Mouse (Mus musculus) hindbrain, embryonic 10.5 days (tissue): ENCODE measurements around the gene Neto2. TPM values are rescaled to one million over a fixed set of nuclear protein-coding genes. Genes with fewer than 3 reads are reported as not detected.

ENCODE experiments used
- DNase-seq: peaks from one replicate; pipeline ENCODE4 v3.0.0-alpha.2; 2017; ENCODE audit warnings: low spot score
- H3K27ac ChIP-seq: fragments of 300-500 bp; sonication (generic); 2 replicates; pipeline ENCODE4 v1.5.1; 2016; ENCODE audit warnings: mild to moderate bottlenecking, moderate library complexity
- H3K27me3 ChIP-seq: fragments of 300-500 bp; sonication (generic); 2 replicates; pipeline ENCODE4 v1.6.1; 2016; ENCODE audit warnings: mild to moderate bottlenecking; ENCODE audit not compliant: poor library complexity, insufficient read depth, severe bottlenecking
- H3K36me3 ChIP-seq: fragments of 300-500 bp; sonication (generic); 2 replicates; pipeline ENCODE4 v1.6.1; 2016; ENCODE audit warnings: mild to moderate bottlenecking, moderate library complexity
- H3K4me1 ChIP-seq: fragments of 300-500 bp; sonication (generic); replicated peaks from 2 replicates; pipeline ENCODE4 v1.6.1; 2016; ENCODE audit warnings: mild to moderate bottlenecking
- H3K4me3 ChIP-seq: fragments of 300-500 bp; sonication (generic); 2 replicates; pipeline ENCODE4 v1.5.1; 2016; ENCODE audit warnings: mild to moderate bottlenecking, moderate library complexity
- H3K9me3 ChIP-seq: fragments of 300-500 bp; sonication (generic); 2 replicates; pipeline ENCODE4 v1.6.1; 2016; ENCODE audit warnings: mild to moderate bottlenecking, moderate library complexity
- WGBS: fragments of 180-500 bp; shearing (Covaris S2); methylation state at CpG from one replicate; pipeline ENCODE4 v1.1.7; 2016; 5-methylcytosine and 5-hydroxymethylcytosine counted together
- polyA plus RNA-seq: library from polyadenylated mRNA; unstranded; fragments of >200 nt; fragmentation: Nextera tagmentation; extraction: Ambion mirVana; gene quantifications from 2 replicates; pipeline ENCODE4 v1.2.1, GENCODE M21; 2016

Gene Neto2
- polyA plus RNA-seq: 17.9 and 18.3 TPM in 2 replicates

DNA sequence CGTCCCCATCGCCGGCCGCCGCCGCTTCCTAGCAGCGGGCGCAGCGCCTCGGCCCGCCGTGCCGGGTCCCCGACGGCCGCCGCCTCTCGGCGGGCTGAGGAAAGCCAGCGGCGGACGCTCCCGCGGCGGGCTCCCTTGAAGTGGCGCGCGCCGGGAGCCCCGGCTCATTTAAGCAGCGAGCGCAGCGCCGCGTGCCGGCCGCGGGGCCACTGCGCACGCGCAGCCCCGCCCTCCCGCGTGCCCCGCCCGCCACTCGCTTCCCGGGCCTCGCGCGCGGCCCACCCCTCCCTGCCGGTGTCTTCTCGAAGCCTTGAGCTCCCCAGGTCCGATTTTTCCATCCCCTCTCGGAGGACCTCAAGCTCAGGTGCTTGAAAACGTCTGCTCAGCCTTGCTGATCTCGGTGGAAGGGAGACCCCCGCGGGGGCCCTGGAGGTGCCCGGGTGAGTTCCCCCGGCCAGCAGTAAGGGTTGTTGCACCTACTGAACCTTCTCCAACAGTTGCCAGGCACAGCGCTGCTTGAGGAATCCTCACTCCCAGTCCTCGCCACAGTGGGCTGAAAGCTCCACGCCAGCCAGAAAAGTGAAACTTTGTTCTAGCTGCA is at the start of gene Neto2:
Gene Neto2, minus strand, starts transcription at position 174 of the 601 bp plus-strand sequence.
- 5% methylated on average over 65 of the region's 65 CpGs for WGBS
- Histone ChIP-seq H3K27ac (peak within 1 kb of the TSS; percentile 98), H3K36me3 (no peaks in the 10 kb centered on the region), H3K4me1 (peaks cover 15% of the 10 kb centered on the region; the same call in 1 of the 2 replicates), H3K9me3 (no peaks in the 10 kb centered on the region), H3K27me3 (peaks cover 28% of the 10 kb centered on the region), H3K4me3 (peak within 1 kb of the TSS; percentile 74)
- peak; percentile 78 for DNase-seq

DNA sequence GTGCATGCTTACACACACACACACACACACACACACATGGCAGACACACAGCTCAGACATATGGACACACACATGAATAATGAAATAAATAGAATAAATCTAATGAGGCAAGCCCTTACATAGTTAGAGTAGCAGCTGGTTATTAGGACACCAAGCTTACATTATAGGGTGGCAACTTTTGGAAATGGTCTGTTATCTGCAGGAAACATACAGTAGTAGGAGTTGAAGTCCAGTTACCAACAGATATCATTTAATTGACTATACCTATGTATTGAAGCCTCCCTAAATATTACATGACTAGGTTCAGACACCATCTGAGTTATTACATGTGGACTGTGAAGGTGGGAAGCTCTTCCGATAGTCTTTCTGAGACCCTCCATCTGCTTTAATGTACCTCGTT is 44.3 kb upstream of the Neto2 start:
- no peaks in the 10 kb centered on the region for H3K4me1 ChIP-seq
- no peaks in the 10 kb centered on the region for H3K27me3 ChIP-seq
- WGBS: 93% methylated on average over 2 of the region's 2 CpGs
- H3K4me3 ChIP-seq: no peak overlapping the region
- H3K9me3 ChIP-seq: no peaks in the 10 kb centered on the region
- no peak overlapping the region for H3K27ac ChIP-seq
- no peak for DNase-seq
- peaks cover 14% of the 10 kb centered on the region for H3K36me3 ChIP-seq

DNA sequence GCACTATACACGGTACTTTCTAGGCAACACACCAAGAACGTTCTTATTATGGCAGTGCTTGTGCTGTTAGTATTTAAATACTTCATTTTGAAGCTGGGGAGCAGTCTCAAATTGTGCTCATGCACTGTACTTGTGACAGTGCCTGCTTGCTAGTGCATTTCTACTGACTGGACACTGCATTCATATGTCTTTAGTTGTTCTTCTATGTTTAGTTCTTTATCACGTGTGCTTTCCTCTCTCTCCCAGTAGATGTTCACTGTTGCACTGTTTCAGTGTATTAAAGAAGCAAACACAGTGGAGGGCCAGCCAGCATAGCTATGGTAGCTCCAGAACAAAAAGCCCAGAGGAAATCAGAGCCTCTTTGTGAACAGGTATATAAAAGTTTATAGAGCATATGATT is 29.8 kb upstream of the Neto2 start:
- Histone ChIP-seq H3K27ac (no peak overlapping the region), H3K9me3 (no peaks in the 10 kb centered on the region), H3K27me3 (no peaks in the 10 kb centered on the region), H3K4me1 (no peaks in the 10 kb centered on the region), H3K36me3 (peaks cover 37% of the 10 kb centered on the region), H3K4me3 (no peak overlapping the region)
- WGBS: 91% methylated on average over 3 of the region's 3 CpGs
- no peak for DNase-seq

DNA sequence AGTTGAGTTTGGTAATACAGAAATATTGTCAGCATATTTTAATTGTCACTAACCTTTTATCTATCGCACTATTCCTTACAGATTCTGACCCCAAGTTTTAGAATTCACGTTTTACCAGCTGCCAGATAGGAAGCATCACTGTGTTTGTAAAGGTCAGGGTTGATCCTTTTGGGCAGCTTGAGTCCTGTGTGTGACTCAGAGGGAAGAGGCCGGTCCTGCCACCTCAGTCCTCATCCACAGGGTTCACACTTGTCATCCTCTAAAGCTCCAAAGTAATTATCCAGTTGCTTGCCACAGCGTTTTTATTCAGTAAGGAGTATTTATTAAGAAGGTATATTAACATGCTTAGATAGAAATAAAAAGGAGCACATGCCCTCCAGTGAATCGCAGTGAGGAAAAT is 16.5 kb upstream of the Neto2 start:
- no peaks in the 10 kb centered on the region for H3K27me3 ChIP-seq
- no peaks in the 10 kb centered on the region for H3K4me1 ChIP-seq
- peaks cover 22% of the 10 kb centered on the region for H3K36me3 ChIP-seq
- DNase-seq: no peak
- no peaks in the 10 kb centered on the region for H3K9me3 ChIP-seq
- 92% methylated on average over 5 of the region's 5 CpGs for WGBS
- no peak overlapping the region for H3K27ac ChIP-seq
- no peak overlapping the region for H3K4me3 ChIP-seq

GRCm38 (mm10) chr8:85716696-85717095 is 16.0 kb upstream of the Neto2 start:
- WGBS: 91% methylated on average over 4 of the region's 4 CpGs
- Histone ChIP-seq H3K4me3 (no peak overlapping the region), H3K27me3 (no peaks in the 10 kb centered on the region), H3K27ac (no peak overlapping the region), H3K4me1 (no peaks in the 10 kb centered on the region), H3K9me3 (no peaks in the 10 kb centered on the region), H3K36me3 (peaks cover 19% of the 10 kb centered on the region)
- DNase-seq: no peak

DNA sequence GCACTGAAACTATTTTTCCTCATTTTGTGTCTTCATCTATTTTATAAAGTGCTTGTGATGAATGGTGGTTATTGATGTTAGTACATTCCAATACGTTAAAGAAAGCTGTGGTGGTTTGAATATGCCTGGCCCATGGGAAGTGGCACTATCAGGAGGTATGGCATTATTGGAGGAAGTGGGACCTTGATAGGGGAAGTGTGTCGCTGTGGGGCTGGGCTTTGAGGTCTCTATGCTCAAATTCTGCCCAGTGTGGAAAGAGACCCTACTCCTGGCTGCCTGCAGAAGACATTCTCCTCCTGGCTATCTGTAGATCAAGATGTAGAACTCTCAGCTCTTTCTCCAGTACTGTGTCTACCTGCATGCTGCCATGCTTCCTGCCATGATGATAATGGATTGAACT is 6.3 kb upstream of the Neto2 start:
- Histone ChIP-seq H3K9me3 (no peaks in the 10 kb centered on the region), H3K27ac (no peak overlapping the region), H3K36me3 (no peaks in the 10 kb centered on the region), H3K27me3 (peaks cover 17% of the 10 kb centered on the region), H3K4me3 (no peak overlapping the region), H3K4me1 (no peaks in the 10 kb centered on the region)
- DNase-seq: no peak
- WGBS: 81% methylated on average over 2 of the region's 2 CpGs

DNA sequence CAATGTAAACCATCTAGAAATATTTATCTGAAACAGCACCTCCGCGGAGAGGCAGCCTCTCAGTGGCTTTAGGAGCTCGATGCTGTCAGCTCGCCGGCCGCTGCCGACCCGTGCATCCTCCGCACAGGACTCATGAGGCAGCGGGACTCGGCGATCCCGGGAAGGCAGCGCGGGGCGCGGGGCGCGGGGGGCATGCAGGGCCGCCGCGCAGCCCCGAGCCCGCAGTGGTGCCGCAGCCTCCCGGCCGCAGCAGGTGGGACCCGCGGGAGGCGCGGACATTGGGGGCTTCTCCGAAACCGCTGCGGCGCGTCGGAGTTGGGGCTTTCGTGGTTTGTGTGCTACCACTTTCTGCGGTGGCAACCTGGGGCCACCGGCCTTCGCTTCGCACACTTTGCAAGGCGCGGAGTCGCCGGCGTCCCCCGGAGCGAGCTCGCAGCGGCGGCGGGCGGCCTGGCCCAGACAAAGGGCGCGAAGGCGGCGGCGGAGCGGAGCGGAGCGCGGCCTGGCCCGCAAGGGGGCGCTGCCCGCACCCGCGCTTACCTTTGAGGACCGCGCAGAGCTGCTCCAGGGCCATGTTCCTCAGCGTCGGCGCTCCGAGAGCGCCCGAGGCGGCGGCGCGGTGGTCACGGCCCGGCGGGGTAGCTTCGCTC is 498 bp downstream of the Neto2 start:
- 0 out of 2 replicates have a peak, but pooled peaks cover under 1% of the 10 kb centered on the region for H3K36me3 ChIP-seq
- DNase-seq: peak; percentile 86
- peak overlapping the region; percentile 98 for H3K27ac ChIP-seq
- H3K9me3 ChIP-seq: no peaks in the 10 kb centered on the region
- H3K4me1 ChIP-seq: peaks cover 15% of the 10 kb centered on the region; the same call in 1 of the 2 replicates
- peaks cover 28% of the 10 kb centered on the region for H3K27me3 ChIP-seq
- H3K4me3 ChIP-seq: peak overlapping the region; percentile 74
- under 1% methylated on average over 79 of the region's 84 CpGs for WGBS

DNA sequence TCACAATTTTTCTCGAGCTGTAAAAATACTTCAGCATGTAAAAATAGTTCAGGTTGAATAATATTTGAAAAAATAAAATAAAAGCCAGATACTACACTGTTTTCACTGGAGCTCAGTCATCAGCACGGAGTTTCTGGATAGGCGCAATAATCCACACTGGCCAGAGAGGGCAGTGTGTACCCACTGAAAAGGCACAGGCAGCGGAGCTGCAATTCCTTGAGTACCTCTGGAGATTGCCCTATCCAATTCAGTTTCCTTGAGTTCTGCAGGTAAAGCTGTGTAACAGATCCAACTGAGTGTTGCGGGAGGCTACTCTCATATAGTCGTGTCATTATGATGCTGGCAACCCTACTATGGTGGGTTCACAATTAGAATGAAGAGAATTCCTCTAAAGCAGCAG is 1.7 kb downstream of the Neto2 start:
- no peaks in the 10 kb centered on the region for H3K9me3 ChIP-seq
- WGBS: under 1% methylated on average over 6 of the region's 6 CpGs

GRCm38 (mm10) chr8:85665146-85665545 is 35.6 kb downstream of the Neto2 start:
- Histone ChIP-seq H3K27ac (no peak overlapping the region), H3K36me3 (peaks cover 35% of the 10 kb centered on the region), H3K4me3 (no peak overlapping the region), H3K9me3 (no peaks in the 10 kb centered on the region), H3K27me3 (no peaks in the 10 kb centered on the region), H3K4me1 (no peaks in the 10 kb centered on the region)
- no peak for DNase-seq

More for the DNA sequence above, 1.7 kb downstream of the Neto2 start:
- Histone ChIP-seq H3K36me3 (0 out of 2 replicates have a peak, but pooled peaks cover 6% of the 10 kb centered on the region), H3K27ac (no peak overlapping the region), H3K4me3 (peak overlapping the region; percentile 74), H3K27me3 (peaks cover 25% of the 10 kb centered on the region), H3K4me1 (peaks cover 15% of the 10 kb centered on the region; the same call in 1 of the 2 replicates)
- peak; percentile 75 for DNase-seq

- Histone ChIP-seq H3K4me1 (no peaks in the 10 kb centered on the region), H3K27me3 (no peaks in the 10 kb centered on the region), H3K27ac (no peak overlapping the region), H3K36me3 (peaks cover 18% of the 10 kb centered on the region), H3K9me3 (no peaks in the 10 kb centered on the region), H3K4me3 (no peak overlapping the region)
- 61% methylated on average over 5 of the region's 5 CpGs for WGBS
- peak; percentile 19 for DNase-seq
Measured at GRCm38 (mm10) chr8:85661995-85662394, 38.7 kb downstream of the Neto2 start.

DNA sequence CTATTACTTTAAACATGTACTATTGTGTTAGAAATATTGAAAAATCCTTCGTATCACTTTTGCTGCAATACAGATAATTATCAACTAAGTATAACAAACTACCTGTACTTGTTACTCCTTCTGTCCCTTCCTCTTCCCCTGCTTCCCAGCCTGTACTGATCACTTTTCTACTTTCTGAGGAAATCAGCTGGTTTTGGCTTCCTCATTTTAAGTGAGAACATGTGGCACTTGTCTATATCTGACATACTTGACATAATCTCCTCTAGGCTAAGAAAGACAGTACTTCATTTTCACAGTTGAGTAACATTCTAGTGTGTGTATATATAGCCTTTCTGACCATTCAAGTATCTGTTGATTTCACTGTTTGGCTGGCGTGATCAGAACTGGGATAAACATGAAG is 49.5 kb downstream of the Neto2 start:
- 96% methylated on average over 2 of the region's 2 CpGs for WGBS
- Histone ChIP-seq H3K4me3 (no peak overlapping the region), H3K36me3 (peaks cover 40% of the 10 kb centered on the region), H3K27ac (no peak overlapping the region), H3K27me3 (no peaks in the 10 kb centered on the region), H3K4me1 (no peaks in the 10 kb centered on the region), H3K9me3 (no peaks in the 10 kb centered on the region)
- no peak for DNase-seq

DNA sequence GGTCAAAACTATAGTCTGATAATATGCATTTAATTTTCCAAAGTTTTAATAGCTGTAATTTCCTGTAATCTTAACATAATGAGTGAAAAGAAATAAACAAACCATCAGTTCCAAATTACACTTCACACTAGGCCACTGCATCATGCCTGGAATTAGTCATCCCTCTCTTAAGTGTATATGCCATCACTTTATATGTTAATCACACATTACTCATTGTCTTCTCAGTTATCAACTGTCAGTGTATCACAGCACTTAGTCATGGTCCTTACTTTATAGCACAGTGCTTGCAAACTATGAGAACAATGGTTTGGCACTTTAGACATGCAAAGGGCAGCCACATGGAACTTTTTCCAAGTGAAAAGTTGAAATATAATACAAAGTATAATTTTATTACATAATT is 52.2 kb downstream of the Neto2 start:
- DNase-seq: no peak
- Histone ChIP-seq H3K4me1 (no peaks in the 10 kb centered on the region), H3K27me3 (no peaks in the 10 kb centered on the region), H3K27ac (no peak overlapping the region), H3K36me3 (peaks cover 51% of the 10 kb centered on the region), H3K4me3 (no peak overlapping the region), H3K9me3 (no peaks in the 10 kb centered on the region)

GRCm38 (mm10) chr8:85644921-85645665 is 55.6 kb downstream of the Neto2 start:
- Histone ChIP-seq H3K4me1 (no peaks in the 10 kb centered on the region), H3K4me3 (no peak overlapping the region), H3K27me3 (no peaks in the 10 kb centered on the region), H3K9me3 (no peaks in the 10 kb centered on the region), H3K36me3 (peaks cover 78% of the 10 kb centered on the region), H3K27ac (no peak overlapping the region)
- DNase-seq: no peak
- 91% methylated on average over 4 of the region's 4 CpGs for WGBS
